Mouse (Mus musculus) C2C12 (cell line): ENCODE measurements around the gene Krt9.

Experiments used
- CEBPB ChIP-seq: IDR thresholded peaks from one replicate; pipeline ENCODE4 v1.6.1; 2011; ENCODE audit warnings: low read depth, mild to moderate bottlenecking, control low read depth, moderate library complexity
- CTCF ChIP-seq: IDR thresholded peaks from one replicate; pipeline ENCODE4 v1.5.1; 2011; ENCODE audit not compliant: control insufficient read depth, insufficient read depth, insufficient read length
- FOSL1 ChIP-seq: IDR thresholded peaks from one replicate; pipeline ENCODE4 v1.8.0; 2011; ENCODE audit warnings: mild to moderate bottlenecking, low read length; ENCODE audit not compliant: poor library complexity, insufficient read depth, severe bottlenecking
- MYOG ChIP-seq: IDR thresholded peaks from one replicate; pipeline ENCODE4 v1.6.1; 2011; ENCODE audit not compliant: control insufficient read depth, insufficient read length; ENCODE audit errors: extremely low read depth

DNA sequence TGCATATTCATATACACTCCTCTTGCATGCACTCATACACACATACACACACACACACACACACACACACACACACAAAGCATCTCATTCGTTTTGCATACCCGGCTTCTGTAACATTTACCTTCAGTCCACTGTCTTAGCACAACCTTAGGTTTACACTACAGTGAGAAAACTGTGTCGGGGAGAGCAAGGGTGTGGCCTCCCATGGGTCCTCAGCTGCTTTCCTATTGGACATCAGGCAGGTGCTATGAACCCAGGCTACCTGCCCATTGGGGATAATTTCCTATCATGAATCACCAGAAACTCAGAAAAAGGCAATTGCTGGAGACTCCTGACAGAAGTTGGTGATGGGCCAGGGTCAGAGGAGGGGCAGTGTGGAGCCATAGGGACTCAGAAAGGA is 35.7 kb downstream of the Krt9 start:
- TF ChIP-seq MYOG (no peak), CTCF (no peak), FOSL1 (no peak), CEBPB (no peak)
